Comparison of ENCODE assay signal across 11 mouse cellular contexts in genomic region chr3:27987891-27988536, GRCm38 (mm10). TPM values are rescaled to one million over a fixed set of nuclear protein-coding genes. Genes with fewer than 3 reads are reported as not detected.
DNase-seq lines count a peak whose midpoint lies in the region; ATAC-seq and TF ChIP-seq lines count a peak whose summit lies in the region.
"Had no signal": no experiment of that assay in that cellular context is flagged by ENCODE, and none has a peak within 500 bp of the region (broad histone marks: within the 10 kb centered on the region; RNA-seq: fewer than 3 reads in every experiment).

No protein-coding gene starts in this region.

- no peak overlapping the region for H3K4me3 ChIP-seq in kidney, embryonic 14.5 days (ENCODE audit: low read length)
- no peak overlapping the region for H3K4me3 ChIP-seq in intestine, postnatal 0 days (ENCODE audit: low read depth, low read length)
- H3K4me3 ChIP-seq: liver, embryonic 15.5 days had no signal

- 66% methylated on average over 8 of the region's 8 CpGs for WGBS in kidney, embryonic 14.5 days
- 22% methylated on average over 8 of the region's 8 CpGs for WGBS in intestine, postnatal 0 days

- no peak overlapping the region for H3K9ac ChIP-seq in kidney, embryonic 14.5 days (ENCODE audit: low read depth, low read length)
- H3K9ac ChIP-seq in intestine, postnatal 0 days (ENCODE audit: low read depth, low read length), result no peak overlapping the region
- H3K9ac ChIP-seq: liver, embryonic 15.5 days had no signal

- H3K4me2 ChIP-seq in kidney, embryonic 14.5 days (replicated peaks; ENCODE audit: low read depth, low read length), result no peak overlapping the region
- H3K4me2 ChIP-seq in intestine, postnatal 0 days (replicated peaks; ENCODE audit: low read depth), result peak overlapping the region; percentile 18
- H3K4me2 ChIP-seq: liver, embryonic 15.5 days had no signal

- no peak overlapping the region for H3K27ac ChIP-seq in kidney, embryonic 14.5 days (ENCODE audit: low read depth, low read length)
- peak overlapping the region; percentile 29; the same call in 1 of the 2 replicates for H3K27ac ChIP-seq in intestine, postnatal 0 days (ENCODE audit: low read depth, low read length)
- H3K27ac ChIP-seq: liver, embryonic 15.5 days had no signal

- H3K27me3 ChIP-seq in kidney, embryonic 14.5 days (ENCODE audit: control insufficient read depth, insufficient read depth, low read length), result no peaks in the 10 kb centered on the region
- no peaks in the 10 kb centered on the region for H3K27me3 ChIP-seq in intestine, postnatal 0 days (replicated peaks; ENCODE audit: control insufficient read depth, insufficient read depth, low read length)
- H3K27me3 ChIP-seq: liver, embryonic 15.5 days had no signal

- no peak for TF ChIP-seq CTCF in intestine, postnatal 0 days (IDR thresholded peaks at IDR 0.05; ENCODE audit: low read depth)

- no peak for ATAC-seq in kidney, embryonic 14.5 days (ENCODE audit: low FRiP score, low TSS enrichment)
- ATAC-seq in intestine, postnatal 0 days, result no peak
- ATAC-seq in megakaryocyte-erythroid progenitor cell, adult 5-6 weeks (replicated peaks; ENCODE audit: low FRiP score, low TSS enrichment, poor library complexity, severe bottlenecking), result peak; percentile 50
- ATAC-seq in monocyte, adult 5-6 weeks (replicated peaks; ENCODE audit: insufficient number of reproducible peaks, low FRiP score, low TSS enrichment, poor library complexity, severe bottlenecking), result no peak

- DNase-seq in kidney, adult 11 months, result peak; percentile 32
- peak; percentile 57 for DNase-seq in fat pad, adult 2 months (ENCODE audit: extremely low read depth, low read depth, low spot score)
- DNase-seq in embryo, embryonic 11 days, result no peak
- DNase-seq in layer of hippocampus, postnatal 25 days (ENCODE audit: extremely low spot score in 1 of 2, low spot score in 1 of 2), result no peak
- DNase-seq: adrenal gland, postnatal 25 days; cerebellum, postnatal 25 days had no signal

- no peaks in the 10 kb centered on the region for H3K9me3 ChIP-seq in kidney, embryonic 14.5 days (ENCODE audit: control insufficient read depth, low read length)
- no peaks in the 10 kb centered on the region for H3K9me3 ChIP-seq in intestine, postnatal 0 days (ENCODE audit: control insufficient read depth)
- H3K9me3 ChIP-seq: liver, embryonic 15.5 days had no signal

- peaks cover 5% of the 10 kb centered on the region; the same call in 1 of the 2 replicates for H3K4me1 ChIP-seq in kidney, embryonic 14.5 days (ENCODE audit: control insufficient read depth, insufficient read depth, low read length)
- peaks cover 13% of the 10 kb centered on the region for H3K4me1 ChIP-seq in intestine, postnatal 0 days (replicated peaks; ENCODE audit: control insufficient read depth, insufficient read depth, low read length)
- H3K4me1 ChIP-seq: liver, embryonic 15.5 days had no signal

- H3K36me3 ChIP-seq in kidney, embryonic 14.5 days (ENCODE audit: control insufficient read depth, insufficient read depth, low read length), result no peaks in the 10 kb centered on the region
- H3K36me3 ChIP-seq in intestine, postnatal 0 days (ENCODE audit: control insufficient read depth, insufficient read depth), result no peaks in the 10 kb centered on the region
- H3K36me3 ChIP-seq: liver, embryonic 15.5 days had no signal

RNA-seq across cellular contexts. Expression of gene Pld1, which starts 49.5 kb away (rescaled TPM):
- 2.9 and 4.8 TPM in 2 replicates for polyA plus RNA-seq in kidney, embryonic 14.5 days (2014; fragmentation: Nextera tagmentation; extraction: Ambion mirVana)
- polyA plus RNA-seq in intestine, postnatal 0 days (2015; fragmentation: Nextera tagmentation; extraction: Ambion mirVana), result 18.1 and 19.2 TPM in 2 replicates
- 0.76 and 1.4 TPM in 2 replicates for total RNA-seq in megakaryocyte-erythroid progenitor cell, adult 5-6 weeks (2014; fragmentation: Nextera tagmentation)
- 0.99 and 1.2 TPM in 2 replicates for total RNA-seq in megakaryocyte-erythroid progenitor cell, adult 5-6 weeks (2017)
- total RNA-seq in layer of hippocampus, postnatal 25 days (2021), result 10 to 100 TPM in 1 of 2 experiments, 1 to 10 TPM in 1; 7.8 to 10.5 TPM
- 12.1 to 16.6 TPM (median 15.1 TPM) in 3 replicates for total RNA-seq in monocyte, adult 5-6 weeks (2017)

Comparison
In these comparisons a context has a peak if more than half of its experiments do, and no peak if none do; other contexts are left out.
1. DNase-seq: peak in kidney, adult 11 months (single experiment) and fat pad, adult 2 months (single experiment); none in embryo, embryonic 11 days (single experiment) and layer of hippocampus, postnatal 25 days (0 of 2).